Mouse (Mus musculus) T-helper 17 cell (primary cell): ENCODE measurements around the gene Tle2.

Source experiments
- in situ Hi-C, 2 experiments: fragments of 300-600 bp; cut with MboI, MseI; formaldehyde crosslinking; loops; 1 replicate in 1 of 2; 2 replicates in 1 of 2; pipeline ENCODE4 v1.15.1; 2025; ENCODE audit warnings: high pct_unique_total_duplicates in 2 of 2

The Tle2 gene

GRCm38 (mm10) chr10:81571501-81571876, 2.9 kb upstream of the Tle2 start:
- in situ Hi-C loops = loop anchor here in 1 of 2 experiments (5.0 kb wide), 1 partner anchor 36 kb away; the partner anchor contains the start of gene BC025920

- in situ Hi-C loops = loop anchor here in 1 of 2 experiments (5.0 kb wide), 1 partner anchor 35 kb away; the partner anchor contains the start of gene BC025920
Observed at GRCm38 (mm10) chr10:81572133-81572671, 2.2 kb upstream of the Tle2 start.

GRCm38 (mm10) chr10:81572975-81573374, 1.4 kb upstream of the Tle2 start:
- in situ Hi-C loops = loop anchor here in 1 of 2 experiments (5.0 kb wide), 1 partner anchor 34 kb away; the partner anchor contains the start of gene BC025920

- in situ Hi-C loops = no loop called here
Observed at GRCm38 (mm10) chr10:81575208-81575631, 859 bp downstream of the Tle2 start.

- in situ Hi-C loops = no loop called here
Observed at GRCm38 (mm10) chr10:81575695-81576094, 1.3 kb downstream of the Tle2 start.

GRCm38 (mm10) chr10:81579967-81580366, 5.6 kb downstream of the Tle2 start:
- in situ Hi-C loops = no loop called here

GRCm38 (mm10) chr10:81580441-81581070, 6.2 kb downstream of the Tle2 start:
- in situ Hi-C loops = no loop called here

- in situ Hi-C loops = no loop called here
Observed at GRCm38 (mm10) chr10:81583347-81583746, 9.0 kb downstream of the Tle2 start.

GRCm38 (mm10) chr10:81588739-81589138, 14.4 kb downstream of the Tle2 start:
- in situ Hi-C loops = no loop called here

- in situ Hi-C loops = no loop called here
Observed at GRCm38 (mm10) chr10:81591846-81592245, 17.5 kb downstream of the Tle2 start.

- in situ Hi-C loops = no loop called here
Observed at GRCm38 (mm10) chr10:81592631-81593030, 18.3 kb downstream of the Tle2 start.

- in situ Hi-C loops = no loop called here
Observed at GRCm38 (mm10) chr10:81593223-81593622, 18.9 kb downstream of the Tle2 start.

- in situ Hi-C loops = no loop called here
Observed at GRCm38 (mm10) chr10:81593935-81594334, 19.6 kb downstream of the Tle2 start.

GRCm38 (mm10) chr10:81595599-81595998, 21.2 kb downstream of the Tle2 start:
- in situ Hi-C loops = no loop called here

GRCm38 (mm10) chr10:81596611-81597010, 22.2 kb downstream of the Tle2 start:
- in situ Hi-C loops = no loop called here

- in situ Hi-C loops = no loop called here
Observed at GRCm38 (mm10) chr10:81597137-81597950, 23.0 kb downstream of the Tle2 start.

- in situ Hi-C loops = no loop called here
Observed at GRCm38 (mm10) chr10:81598342-81598741, 24.0 kb downstream of the Tle2 start.

- in situ Hi-C loops = no loop called here
Observed at GRCm38 (mm10) chr10:81598871-81599270, 24.5 kb downstream of the Tle2 start.

GRCm38 (mm10) chr10:81599630-81600029, 25.3 kb downstream of the Tle2 start:
- in situ Hi-C loops = loop anchor here in 1 of 2 experiments (5.0 kb wide), 1 partner anchor 1202 kb away; the partner anchor contains the start of gene Mbd3

GRCm38 (mm10) chr10:81600096-81600495, 25.7 kb downstream of the Tle2 start:
- in situ Hi-C loops = loop anchor here in 1 of 2 experiments (5.0 kb wide), 1 partner anchor 1203 kb away; the partner anchor contains the start of gene Mbd3

GRCm38 (mm10) chr10:81600738-81601203, 26.4 kb downstream of the Tle2 start, which contains the start of gene Tle6:
Gene Tle6 (minus strand): TSS chr10:81601073.
- in situ Hi-C loops = loop anchor here in 1 of 2 experiments (5.0 kb wide), 1 partner anchor 1203 kb away; the partner anchor contains the start of gene Mbd3
